Mouse (Mus musculus) hindbrain, embryonic 13.5 days (tissue): ENCODE measurements around the gene Olfr653. TPM values are rescaled to one million over a fixed set of nuclear protein-coding genes. Genes with fewer than 3 reads are reported as not detected.

Source experiments
- polyA plus RNA-seq: library from polyadenylated mRNA; unstranded; fragments of >200 nt; fragmentation: Nextera tagmentation; extraction: Ambion mirVana; gene quantifications from 2 replicates; pipeline ENCODE4 v1.2.1, GENCODE M21; 2015

Gene Olfr653
- polyA plus RNA-seq, 1 experiment from 2014 or later = not detected

Other genes with a start within 250 kb of the Olfr653 start
- not detected in 2 replicates for gene Trim34b, start 247.8 kb upstream of the Olfr653 start, polyA plus RNA-seq
- gene Trim12c, start 224.0 kb upstream of the Olfr653 start, polyA plus RNA-seq = 1.6 and 1.9 TPM in 2 replicates
- not detected in 2 replicates for gene Trim30b, start 207.4 kb upstream of the Olfr653 start, polyA plus RNA-seq
- not detected in 2 replicates for gene Trim30c, start 176.5 kb upstream of the Olfr653 start, polyA plus RNA-seq
- 0.71 and 0.84 TPM in 2 replicates for gene Trim30a, start 112.1 kb upstream of the Olfr653 start, polyA plus RNA-seq
- gene Trim30d, start 69.5 kb upstream of the Olfr653 start, polyA plus RNA-seq = 0.12 and 0.30 TPM in 2 replicates
- gene Olfr651, start 27.2 kb upstream of the Olfr653 start, polyA plus RNA-seq = not detected in 2 replicates
- not detected in 2 replicates for gene Olfr652, start 16.4 kb upstream of the Olfr653 start, polyA plus RNA-seq
- not detected in 2 replicates for gene Olfr654, start 9.7 kb downstream of the Olfr653 start, polyA plus RNA-seq
- gene Olfr655, start 24.5 kb downstream of the Olfr653 start, polyA plus RNA-seq = not detected in 2 replicates
- not detected in 2 replicates for gene Olfr656, start 36.6 kb downstream of the Olfr653 start, polyA plus RNA-seq
- not detected in 2 replicates for gene Olfr657, start 47.5 kb downstream of the Olfr653 start, polyA plus RNA-seq
- gene Olfr658, start 70.0 kb downstream of the Olfr653 start, polyA plus RNA-seq = 0.09 and 0.10 TPM in 2 replicates
- not detected in 2 replicates for gene Olfr659, start 89.4 kb downstream of the Olfr653 start, polyA plus RNA-seq
- gene Olfr661, start 109.2 kb downstream of the Olfr653 start, polyA plus RNA-seq = not detected in 2 replicates
- not detected in 2 replicates for gene Usp17le, start 200.2 kb downstream of the Olfr653 start, polyA plus RNA-seq